Mouse (Mus musculus) cerebellum, adult 2 months (tissue): ENCODE results near the gene Usp7. TPM values are rescaled to one million over a fixed set of nuclear protein-coding genes. Genes with fewer than 3 reads are reported as not detected.

Experiments
- DNase-seq, 2 experiments: peaks; one replicate each; pipeline ENCODE4 v3.0.0; 2021
- H3K27ac ChIP-seq: fragments of 200-500 bp; 2 replicates; pipeline ENCODE4 v1.5.1; 2012; ENCODE audit warnings: low read length, control low read depth, inconsistent platforms; ENCODE audit not compliant: insufficient read depth
- H3K27me3 ChIP-seq: fragments of 200-500 bp; 2 replicates; pipeline ENCODE4 v1.6.1; 2012; ENCODE audit warnings: inconsistent platforms, mild to moderate bottlenecking, low read length, moderate library complexity; ENCODE audit not compliant: control insufficient read depth, insufficient read depth
- H3K4me1 ChIP-seq: fragments of 200-500 bp; 2 replicates; pipeline ENCODE4 v1.6.1; 2011; ENCODE audit warnings: low read length; ENCODE audit not compliant: control insufficient read depth, insufficient read depth
- H3K4me3 ChIP-seq: fragments of 200-500 bp; replicated peaks from 2 replicates; pipeline ENCODE3; 2011; ENCODE audit warnings: mild to moderate bottlenecking, low read depth, low read length, control low read depth; ENCODE audit not compliant: insufficient read depth
- CTCF ChIP-seq: fragments of 200-500 bp; IDR thresholded peaks from 2 replicates; pipeline ENCODE4 v1.5.1; 2011; ENCODE audit warnings: low read depth, mild to moderate bottlenecking, control low read depth, low read length, moderate library complexity, borderline replicate concordance; ENCODE audit not compliant: insufficient read depth
- POLR2A ChIP-seq: fragments of 200-500 bp; IDR thresholded peaks from 2 replicates; pipeline ENCODE4 v1.6.1; 2011; ENCODE audit warnings: low read length, control low read depth, borderline replicate concordance; ENCODE audit not compliant: insufficient read depth
- WGBS: fragments of 180-500 bp; shearing (Covaris S2); methylation state at CpG from one replicate; pipeline ENCODE4 v1.1.7; 2018; 5-methylcytosine and 5-hydroxymethylcytosine counted together
- polyA plus RNA-seq: library from polyadenylated mRNA; depleted of rRNA; stranded (reverse); fragments of >200 nt; gene quantifications from 2 replicates; pipeline ENCODE4 v1.2.3, GENCODE M21; 2012

The Usp7 gene
- polyA plus RNA-seq, 1 experiment, result 116 TPM

GRCm38 (mm10) chr16:8685087-8685486, 107.0 kb downstream of the Usp7 start:
- H3K4me3 ChIP-seq, result no peak overlapping the region
- no peak overlapping the region for H3K27ac ChIP-seq
- DNase-seq, result peak; percentile 75 to 88
- WGBS, result 7% methylated on average over 4 of the region's 4 CpGs
- no peaks in the 10 kb centered on the region for H3K27me3 ChIP-seq
- H3K4me1 ChIP-seq, result peaks cover 37% of the 10 kb centered on the region
- TF ChIP-seq CTCF, result no peak
- TF ChIP-seq POLR2A, result no peak

DNA sequence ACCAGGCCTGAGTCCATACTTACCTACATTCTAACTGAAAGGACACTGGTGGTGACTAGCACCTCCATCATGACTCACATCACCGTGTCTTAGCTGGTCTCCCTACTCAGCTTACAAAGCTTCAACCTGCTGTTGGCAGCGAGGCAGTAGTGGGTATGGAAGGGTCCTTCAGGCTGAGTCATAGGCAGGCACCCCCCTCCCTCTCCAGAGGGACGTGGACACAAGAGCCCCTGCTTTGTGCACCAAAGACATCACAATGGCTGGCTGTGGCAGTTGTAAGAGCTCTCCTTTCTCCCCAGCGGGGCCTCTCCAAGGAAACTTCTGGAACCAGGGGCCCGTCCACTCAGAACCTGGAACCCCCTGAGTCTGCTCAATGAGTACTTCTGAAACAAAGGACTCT, 111.6 kb downstream of the Usp7 start, which contains the start of gene Gm5767:
Gene Gm5767 (plus strand): TSS at position 301 of the 400 bp plus-strand sequence.
- Histone ChIP-seq H3K4me1 (peaks cover 17% of the 10 kb centered on the region), H3K27me3 (no peaks in the 10 kb centered on the region), H3K4me3 (no peak within 1 kb of the TSS), H3K27ac (no peak within 1 kb of the TSS)
- TF ChIP-seq CTCF, result no peak
- no peak for TF ChIP-seq POLR2A
- WGBS, result 86% methylated on average over 5 of the region's 5 CpGs
- DNase-seq, result no peak

- 68% methylated on average over 3 of the region's 3 CpGs for WGBS
- Histone ChIP-seq H3K27me3 (no peaks in the 10 kb centered on the region), H3K4me3 (no peak overlapping the region), H3K27ac (no peak overlapping the region), H3K4me1 (peaks cover 14% of the 10 kb centered on the region)
- no peak for DNase-seq
- no peak for TF ChIP-seq POLR2A
- no peak for TF ChIP-seq CTCF
Observed at GRCm38 (mm10) chr16:8679780-8680179, 112.3 kb downstream of the Usp7 start.

DNA sequence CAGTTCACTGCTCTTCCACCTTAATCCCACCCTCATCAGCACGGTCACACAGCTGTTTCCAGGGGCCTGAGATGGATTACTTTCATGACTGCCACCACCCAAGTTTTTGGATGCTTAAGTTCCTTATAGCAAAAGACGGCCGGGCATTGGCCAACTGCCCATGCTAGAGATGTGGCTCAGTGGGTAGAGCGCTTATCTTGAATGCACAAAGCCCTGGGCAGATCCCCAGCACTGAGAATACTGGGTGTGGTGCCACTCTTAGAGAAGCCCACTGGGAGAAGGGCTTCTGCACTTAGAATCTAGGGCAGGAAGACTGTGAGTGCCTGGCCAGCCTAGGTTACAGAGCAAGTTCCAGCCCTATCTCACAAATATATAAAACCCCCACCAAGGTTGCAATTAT, 113.4 kb downstream of the Usp7 start:
- no peak for DNase-seq
- Histone ChIP-seq H3K4me3 (no peak overlapping the region), H3K27me3 (no peaks in the 10 kb centered on the region), H3K4me1 (peaks cover 3% of the 10 kb centered on the region; the same call in 1 of the 2 replicates), H3K27ac (no peak overlapping the region)
- WGBS, result 60% methylated on average over 4 of the region's 4 CpGs
- no peak for TF ChIP-seq POLR2A
- no peak for TF ChIP-seq CTCF

DNA sequence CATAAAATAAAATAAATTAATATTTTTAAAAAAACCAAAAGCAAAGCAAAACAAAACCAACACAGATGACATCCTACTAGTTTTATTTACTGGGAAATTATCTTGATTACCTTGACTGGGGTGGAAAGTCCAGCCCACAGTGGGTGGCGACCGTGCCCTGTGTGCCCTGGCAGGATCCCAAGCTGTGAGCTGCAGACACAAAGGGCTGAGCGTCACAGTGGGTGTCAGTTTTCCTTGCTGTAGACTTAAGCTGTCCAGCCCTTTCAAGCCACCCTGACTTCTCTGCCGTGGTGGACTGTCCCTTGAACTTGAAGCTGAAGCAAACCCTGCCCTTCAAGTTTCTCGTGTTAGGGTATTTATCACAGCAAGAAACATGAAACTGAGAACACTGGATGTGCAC, 114.1 kb downstream of the Usp7 start:
- H3K4me1 ChIP-seq, result no peaks in the 10 kb centered on the region; the same call in 1 of the 2 replicates
- H3K4me3 ChIP-seq, result no peak overlapping the region
- TF ChIP-seq POLR2A (no peak), CTCF (no peak)
- no peaks in the 10 kb centered on the region for H3K27me3 ChIP-seq
- DNase-seq, result no peak
- H3K27ac ChIP-seq, result no peak overlapping the region
- 32% methylated on average over 5 of the region's 5 CpGs for WGBS

- DNase-seq, result peak in 1 of 2 experiments; percentile 47
- H3K4me3 ChIP-seq, result no peak overlapping the region
- H3K27ac ChIP-seq, result no peak overlapping the region
- H3K4me1 ChIP-seq, result no peaks in the 10 kb centered on the region; the same call in 1 of the 2 replicates
- H3K27me3 ChIP-seq, result no peaks in the 10 kb centered on the region
- 56% methylated on average over 4 of the region's 4 CpGs for WGBS
- TF ChIP-seq POLR2A, result no peak
- TF ChIP-seq CTCF, result peak; percentile 82
Observed at GRCm38 (mm10) chr16:8676800-8677199, 115.3 kb downstream of the Usp7 start.

DNA sequence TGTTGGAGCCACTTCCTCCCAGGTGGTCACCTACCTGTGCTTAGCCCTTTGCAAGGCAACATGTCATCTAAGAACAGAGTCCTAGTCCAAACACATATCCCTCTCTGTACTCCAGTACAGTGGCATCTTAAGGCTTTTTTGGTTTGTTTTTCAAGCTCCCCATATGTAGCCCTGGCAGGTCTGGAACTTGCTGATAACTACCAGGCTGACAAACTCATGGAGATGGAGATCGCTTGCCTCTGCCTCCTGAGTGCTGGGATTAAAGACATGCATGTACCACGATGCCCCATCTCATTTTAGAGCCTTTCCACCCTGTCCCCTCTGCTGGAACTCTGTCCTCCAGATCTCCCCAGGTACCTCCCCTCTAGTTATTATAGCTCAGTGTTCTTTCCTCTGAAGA, 115.9 kb downstream of the Usp7 start:
- TF ChIP-seq POLR2A, result no peak
- no peak for TF ChIP-seq CTCF
- 73% methylated on average over 2 of the region's 2 CpGs for WGBS
- no peaks in the 10 kb centered on the region; the same call in 1 of the 2 replicates for H3K4me1 ChIP-seq
- no peak overlapping the region for H3K4me3 ChIP-seq
- no peaks in the 10 kb centered on the region for H3K27me3 ChIP-seq
- DNase-seq, result no peak
- H3K27ac ChIP-seq, result no peak overlapping the region

DNA sequence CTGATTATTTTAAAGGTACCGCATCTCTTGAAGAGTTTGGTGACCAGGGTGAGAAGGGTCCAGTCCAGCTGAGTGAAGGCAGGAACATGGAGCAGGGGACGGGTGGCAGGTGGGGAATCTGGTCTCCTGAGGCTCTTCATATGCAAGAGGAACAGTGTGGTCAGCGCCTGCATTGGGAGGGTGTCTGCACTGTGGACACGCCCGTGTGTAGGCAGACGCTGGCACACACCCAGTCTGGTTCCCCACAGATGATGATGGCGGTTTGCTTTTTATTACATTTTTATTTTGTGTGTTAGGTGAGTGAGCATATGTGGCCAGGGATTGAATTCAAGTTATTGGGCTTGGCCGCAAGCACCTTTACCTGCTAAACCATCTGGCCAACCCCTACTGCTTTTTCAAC, 116.5 kb downstream of the Usp7 start:
- Histone ChIP-seq H3K27me3 (no peaks in the 10 kb centered on the region), H3K27ac (no peak overlapping the region), H3K4me3 (no peak overlapping the region), H3K4me1 (no peaks in the 10 kb centered on the region; the same call in 1 of the 2 replicates)
- 74% methylated on average over 8 of the region's 8 CpGs for WGBS
- DNase-seq, result no peak
- TF ChIP-seq POLR2A, result no peak
